Mouse (Mus musculus) olfactory bulb, adult 2 months (tissue): ENCODE data around the gene Kcnn3.

ENCODE experiments used
- CTCF ChIP-seq: fragments of 200-500 bp; IDR thresholded peaks from 2 replicates; pipeline ENCODE4 v1.5.1; 2012; ENCODE audit warnings: low read depth, mild to moderate bottlenecking, low read length, moderate library complexity; ENCODE audit not compliant: insufficient read depth
- POLR2A ChIP-seq: fragments of 200-500 bp; IDR thresholded peaks from 2 replicates; pipeline ENCODE4 v1.6.1; 2012; ENCODE audit warnings: mild to moderate bottlenecking, low read depth, low read length, moderate library complexity; ENCODE audit not compliant: insufficient read depth

DNA sequence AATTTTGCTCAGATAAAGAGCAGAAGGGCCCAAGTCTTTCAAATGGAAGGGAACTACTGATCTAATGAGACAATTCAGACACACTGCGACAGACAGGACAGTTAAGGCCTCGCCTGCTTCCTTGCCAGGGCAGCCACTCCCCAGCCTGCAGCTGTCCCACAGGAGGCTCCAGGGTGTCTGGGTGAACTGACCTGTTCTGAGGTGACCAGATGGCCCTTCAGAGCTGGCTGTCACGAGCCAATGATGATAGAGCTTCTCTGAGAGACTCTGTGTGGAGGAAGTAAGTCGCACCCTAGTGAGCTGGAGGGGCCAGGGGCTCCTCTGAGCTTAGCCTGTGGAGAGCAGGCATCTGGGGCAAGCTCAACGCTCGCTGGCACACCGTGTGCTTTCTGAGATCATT, 81.1 kb downstream of the Kcnn3 start:
- TF ChIP-seq POLR2A (no peak), CTCF (no peak)
